Mouse (Mus musculus): ENCODE measurements around the gene Ednra.

DNA sequence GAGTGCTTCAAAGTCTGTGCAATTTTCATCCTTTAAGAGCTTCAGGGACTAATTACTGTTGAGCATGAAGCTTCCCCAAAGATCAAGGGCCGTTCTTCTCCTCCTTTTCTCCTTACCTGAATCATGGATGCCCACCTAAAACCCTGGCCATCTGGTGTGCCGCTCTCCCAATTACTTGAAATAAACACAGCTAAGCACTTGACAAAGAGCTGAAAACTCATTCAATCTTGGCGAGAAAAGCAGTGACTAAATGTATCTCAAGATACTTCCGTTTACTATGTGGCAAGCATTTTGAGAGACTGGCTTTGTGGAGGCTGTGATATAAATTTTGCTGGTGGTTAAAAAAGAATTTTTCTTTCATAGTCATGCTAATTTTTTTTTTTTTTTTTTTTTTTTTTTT, 19.5 kb downstream of the Ednra start:
- no peak for TF ChIP-seq CTCF (IDR thresholded peaks at IDR 0.05; ENCODE audit: low read depth)
- TF ChIP-seq EP300 (IDR thresholded peaks at IDR 0.05; ENCODE audit: low read depth): no peak
